Mouse (Mus musculus): ENCODE data around the gene Igsf3.

GRCm38 (mm10) chr3:101346806-101347205, 30.1 kb upstream of the Igsf3 start:
- TF ChIP-seq ZNF384 (IDR thresholded peaks at IDR 0.05; ENCODE audit: low read depth, low read length): no peak
- TF ChIP-seq ZC3H11A (IDR thresholded peaks at IDR 0.05; ENCODE audit: borderline replicate concordance, low read depth, low read length): no peak

Data from ES-E14 (cell line).